Mouse (Mus musculus) bone marrow macrophage, adult 2 months (primary cell): ENCODE data around the gene Perm1. TPM values are rescaled to one million over a fixed set of nuclear protein-coding genes. Genes with fewer than 3 reads are reported as not detected.

ENCODE experiments used
- H3K27ac ChIP-seq: 2 replicates; pipeline ENCODE4 v1.5.1; 2012; ENCODE audit warnings: low read depth, low read length; ENCODE audit not compliant: insufficient read depth
- H3K4me1 ChIP-seq: 2 replicates; pipeline ENCODE4 v1.6.1; 2012; ENCODE audit warnings: low read length; ENCODE audit not compliant: control insufficient read depth, insufficient read depth
- H3K4me3 ChIP-seq: 2 replicates; pipeline ENCODE4 v1.5.1; 2012; ENCODE audit warnings: mild to moderate bottlenecking, low read length, moderate library complexity; ENCODE audit not compliant: insufficient read depth
- CTCF ChIP-seq: IDR thresholded peaks from 2 replicates; pipeline ENCODE4 v1.5.1; 2012; ENCODE audit warnings: low read depth, mild to moderate bottlenecking, low read length, moderate library complexity
- POLR2A ChIP-seq: IDR thresholded peaks from 2 replicates; pipeline ENCODE4 v1.6.1; 2012; ENCODE audit warnings: mild to moderate bottlenecking, low read depth, low read length, borderline replicate concordance
- polyA plus RNA-seq: library from polyadenylated mRNA; stranded (reverse); fragments of >200 nt; gene quantifications from 2 replicates; pipeline ENCODE4 v1.2.4, GENCODE M21; 2012; ENCODE audit not compliant: missing spikeins, insufficient read depth, insufficient read length

Gene Perm1
- not detected in 2 replicates for polyA plus RNA-seq

GRCm38 (mm10) chr4:156215649-156216048, at the start of gene Perm1:
Perm1 (plus strand) TSS chr4:156215868.
- H3K4me3 ChIP-seq: no peak within 1 kb of the TSS
- TF ChIP-seq CTCF (no peak), POLR2A (no peak)
- H3K4me1 ChIP-seq: peaks cover 3% of the 10 kb centered on the region; the same call in 1 of the 2 replicates
- H3K27ac ChIP-seq: no peak within 1 kb of the TSS

GRCm38 (mm10) chr4:156166477-156166876, 49.2 kb upstream of the Perm1 start:
- no peak overlapping the region for H3K4me3 ChIP-seq
- H3K27ac ChIP-seq: no peak overlapping the region
- TF ChIP-seq CTCF (no peak), POLR2A (no peak)
- H3K4me1 ChIP-seq: no peaks in the 10 kb centered on the region

GRCm38 (mm10) chr4:156168611-156169010, 47.1 kb upstream of the Perm1 start:
- Histone ChIP-seq H3K4me3 (no peak overlapping the region), H3K27ac (no peak overlapping the region), H3K4me1 (no peaks in the 10 kb centered on the region)
- no peak for TF ChIP-seq POLR2A
- no peak for TF ChIP-seq CTCF

- TF ChIP-seq CTCF: no peak
- TF ChIP-seq POLR2A: no peak
Observed at GRCm38 (mm10) chr4:156169129-156169528, 46.5 kb upstream of the Perm1 start.

GRCm38 (mm10) chr4:156171828-156172227, 43.8 kb upstream of the Perm1 start:
- H3K4me3 ChIP-seq: no peak overlapping the region
- H3K27ac ChIP-seq: no peak overlapping the region
- TF ChIP-seq POLR2A (no peak), CTCF (no peak)
- no peaks in the 10 kb centered on the region for H3K4me1 ChIP-seq

More at GRCm38 (mm10) chr4:156169129-156169528, 46.5 kb upstream of the Perm1 start:
- Histone ChIP-seq H3K4me1 (no peaks in the 10 kb centered on the region), H3K27ac (no peak overlapping the region), H3K4me3 (no peak overlapping the region)

GRCm38 (mm10) chr4:156177630-156178029, 38.0 kb upstream of the Perm1 start:
- Histone ChIP-seq H3K27ac (no peak overlapping the region), H3K4me3 (no peak overlapping the region), H3K4me1 (no peaks in the 10 kb centered on the region)
- TF ChIP-seq CTCF: no peak
- no peak for TF ChIP-seq POLR2A

- TF ChIP-seq CTCF (no peak), POLR2A (no peak)
- H3K27ac ChIP-seq: no peak overlapping the region
- H3K4me1 ChIP-seq: no peaks in the 10 kb centered on the region
- H3K4me3 ChIP-seq: no peak overlapping the region
Observed at GRCm38 (mm10) chr4:156183747-156184146, 31.9 kb upstream of the Perm1 start.

- H3K4me3 ChIP-seq: no peak overlapping the region
- no peak overlapping the region for H3K27ac ChIP-seq
- no peaks in the 10 kb centered on the region for H3K4me1 ChIP-seq
- TF ChIP-seq POLR2A: no peak
- no peak for TF ChIP-seq CTCF
Observed at GRCm38 (mm10) chr4:156184291-156184954, 31.2 kb upstream of the Perm1 start.

- Histone ChIP-seq H3K27ac (no peak overlapping the region), H3K4me3 (no peak overlapping the region), H3K4me1 (no peaks in the 10 kb centered on the region)
- TF ChIP-seq CTCF: no peak
- no peak for TF ChIP-seq POLR2A
Observed at GRCm38 (mm10) chr4:156185456-156185949, 30.2 kb upstream of the Perm1 start.

- H3K27ac ChIP-seq: no peak overlapping the region
- no peak overlapping the region for H3K4me3 ChIP-seq
- H3K4me1 ChIP-seq: no peaks in the 10 kb centered on the region
- TF ChIP-seq POLR2A (no peak), CTCF (no peak)
Observed at GRCm38 (mm10) chr4:156185950-156186850, 29.5 kb upstream of the Perm1 start.
